Mouse (Mus musculus): ENCODE data around the gene Fibin. TPM values are rescaled to one million over a fixed set of nuclear protein-coding genes. Genes with fewer than 3 reads are reported as not detected.

Fibin gene
- 41.0 and 46.1 TPM in 2 replicates for polyA plus RNA-seq (2014; fragmentation: Nextera tagmentation; extraction: Ambion mirVana)

- H3K27me3 ChIP-seq (ENCODE audit: control insufficient read depth, insufficient read depth, low read length) = no peaks in the 10 kb centered on the region
- ATAC-seq (ENCODE audit: insufficient number of reproducible peaks, insufficient read depth, low FRiP score, low read depth) = peak; percentile 81; the same call in 1 of the 2 replicates
- H3K4me1 ChIP-seq (ENCODE audit: control insufficient read depth, insufficient read depth, low read length) = no peaks in the 10 kb centered on the region
- peak within 1 kb of the TSS; percentile 89 for H3K27ac ChIP-seq (ENCODE audit: low read length)
- H3K9ac ChIP-seq (replicated peaks; ENCODE audit: low read depth, low read length) = peak within 1 kb of the TSS; percentile 40
- peak within 1 kb of the TSS; percentile 52 for H3K4me2 ChIP-seq (replicated peaks; ENCODE audit: low read depth, low read length)
- no peaks in the 10 kb centered on the region for H3K36me3 ChIP-seq (ENCODE audit: control insufficient read depth, insufficient read depth, low read length)
- 3% methylated on average over 33 of the region's 33 CpGs for WGBS
- peak within 1 kb of the TSS; percentile 51 for H3K4me3 ChIP-seq (ENCODE audit: low read depth, low read length)
- no peaks in the 10 kb centered on the region for H3K9me3 ChIP-seq (ENCODE audit: control insufficient read depth, low read depth, low read length)
These were observed at the start of gene Fibin for GRCm38 (mm10) chr2:110362432-110363283. TSS of gene Fibin (minus strand) at chr2:110363183.

GRCm38 (mm10) chr2:110411428-110411827, 48.4 kb upstream of the Fibin start:
- Histone ChIP-seq H3K9ac (replicated peaks; ENCODE audit: low read depth, low read length) (no peak overlapping the region), H3K4me1 (ENCODE audit: control insufficient read depth, insufficient read depth, low read length) (no peaks in the 10 kb centered on the region), H3K4me3 (ENCODE audit: low read depth, low read length) (no peak overlapping the region), H3K27me3 (ENCODE audit: control insufficient read depth, insufficient read depth, low read length) (no peaks in the 10 kb centered on the region), H3K9me3 (ENCODE audit: control insufficient read depth, low read depth, low read length) (no peaks in the 10 kb centered on the region), H3K27ac (ENCODE audit: low read length) (no peak overlapping the region), H3K4me2 (replicated peaks; ENCODE audit: low read depth, low read length) (no peak overlapping the region), H3K36me3 (ENCODE audit: control insufficient read depth, insufficient read depth, low read length) (no peaks in the 10 kb centered on the region)
- 77% methylated on average over 3 of the region's 3 CpGs for WGBS
- peak; percentile 61; the same call in 1 of the 2 replicates for ATAC-seq (ENCODE audit: insufficient number of reproducible peaks, insufficient read depth, low FRiP score, low read depth)

GRCm38 (mm10) chr2:110408757-110409156, 45.8 kb upstream of the Fibin start:
- Histone ChIP-seq H3K4me2 (replicated peaks; ENCODE audit: low read depth, low read length) (no peak overlapping the region), H3K36me3 (ENCODE audit: control insufficient read depth, insufficient read depth, low read length) (no peaks in the 10 kb centered on the region), H3K4me1 (ENCODE audit: control insufficient read depth, insufficient read depth, low read length) (no peaks in the 10 kb centered on the region), H3K27me3 (ENCODE audit: control insufficient read depth, insufficient read depth, low read length) (no peaks in the 10 kb centered on the region), H3K9ac (replicated peaks; ENCODE audit: low read depth, low read length) (no peak overlapping the region), H3K9me3 (ENCODE audit: control insufficient read depth, low read depth, low read length) (no peaks in the 10 kb centered on the region), H3K4me3 (ENCODE audit: low read depth, low read length) (no peak overlapping the region), H3K27ac (ENCODE audit: low read length) (no peak overlapping the region)
- ATAC-seq (ENCODE audit: insufficient number of reproducible peaks, insufficient read depth, low FRiP score, low read depth) = no peak

- Histone ChIP-seq H3K9ac (replicated peaks; ENCODE audit: low read depth, low read length) (no peak overlapping the region), H3K27ac (ENCODE audit: low read length) (peak overlapping the region; percentile 16), H3K4me3 (ENCODE audit: low read depth, low read length) (no peak overlapping the region), H3K27me3 (ENCODE audit: control insufficient read depth, insufficient read depth, low read length) (no peaks in the 10 kb centered on the region), H3K4me1 (ENCODE audit: control insufficient read depth, insufficient read depth, low read length) (no peaks in the 10 kb centered on the region), H3K9me3 (ENCODE audit: control insufficient read depth, low read depth, low read length) (no peaks in the 10 kb centered on the region), H3K4me2 (replicated peaks; ENCODE audit: low read depth, low read length) (no peak overlapping the region), H3K36me3 (ENCODE audit: control insufficient read depth, insufficient read depth, low read length) (no peaks in the 10 kb centered on the region)
- WGBS = 69% methylated on average over 4 of the region's 4 CpGs
- ATAC-seq (ENCODE audit: insufficient number of reproducible peaks, insufficient read depth, low FRiP score, low read depth) = no peak
These were observed 29.8 kb upstream of the Fibin start for GRCm38 (mm10) chr2:110392714-110393336.

GRCm38 (mm10) chr2:110390736-110391409, 27.9 kb upstream of the Fibin start:
- 61% methylated on average over 5 of the region's 5 CpGs for WGBS
- H3K4me3 ChIP-seq (ENCODE audit: low read depth, low read length) = no peak overlapping the region
- no peak overlapping the region for H3K27ac ChIP-seq (ENCODE audit: low read length)
- no peaks in the 10 kb centered on the region for H3K27me3 ChIP-seq (ENCODE audit: control insufficient read depth, insufficient read depth, low read length)
- H3K4me2 ChIP-seq (replicated peaks; ENCODE audit: low read depth, low read length) = no peak overlapping the region
- H3K36me3 ChIP-seq (ENCODE audit: control insufficient read depth, insufficient read depth, low read length) = no peaks in the 10 kb centered on the region
- ATAC-seq (ENCODE audit: insufficient number of reproducible peaks, insufficient read depth, low FRiP score, low read depth) = no peak
- no peaks in the 10 kb centered on the region for H3K9me3 ChIP-seq (ENCODE audit: control insufficient read depth, low read depth, low read length)
- H3K9ac ChIP-seq (replicated peaks; ENCODE audit: low read depth, low read length) = no peak overlapping the region
- H3K4me1 ChIP-seq (ENCODE audit: control insufficient read depth, insufficient read depth, low read length) = no peaks in the 10 kb centered on the region

GRCm38 (mm10) chr2:110379811-110380210, 16.8 kb upstream of the Fibin start:
- Histone ChIP-seq H3K27ac (ENCODE audit: low read length) (no peak overlapping the region), H3K4me3 (ENCODE audit: low read depth, low read length) (no peak overlapping the region), H3K36me3 (ENCODE audit: control insufficient read depth, insufficient read depth, low read length) (no peaks in the 10 kb centered on the region), H3K9me3 (ENCODE audit: control insufficient read depth, low read depth, low read length) (no peaks in the 10 kb centered on the region), H3K4me1 (ENCODE audit: control insufficient read depth, insufficient read depth, low read length) (no peaks in the 10 kb centered on the region), H3K4me2 (replicated peaks; ENCODE audit: low read depth, low read length) (no peak overlapping the region), H3K9ac (replicated peaks; ENCODE audit: low read depth, low read length) (no peak overlapping the region), H3K27me3 (ENCODE audit: control insufficient read depth, insufficient read depth, low read length) (no peaks in the 10 kb centered on the region)
- ATAC-seq (ENCODE audit: insufficient number of reproducible peaks, insufficient read depth, low FRiP score, low read depth) = no peak
- 62% methylated on average over 2 of the region's 2 CpGs for WGBS

GRCm38 (mm10) chr2:110376660-110377059, 13.7 kb upstream of the Fibin start:
- Histone ChIP-seq H3K36me3 (ENCODE audit: control insufficient read depth, insufficient read depth, low read length) (no peaks in the 10 kb centered on the region), H3K9ac (replicated peaks; ENCODE audit: low read depth, low read length) (no peak overlapping the region), H3K9me3 (ENCODE audit: control insufficient read depth, low read depth, low read length) (no peaks in the 10 kb centered on the region), H3K27me3 (ENCODE audit: control insufficient read depth, insufficient read depth, low read length) (no peaks in the 10 kb centered on the region), H3K4me3 (ENCODE audit: low read depth, low read length) (no peak overlapping the region), H3K4me2 (replicated peaks; ENCODE audit: low read depth, low read length) (no peak overlapping the region), H3K27ac (ENCODE audit: low read length) (no peak overlapping the region; the same call in 1 of the 2 replicates), H3K4me1 (ENCODE audit: control insufficient read depth, insufficient read depth, low read length) (peaks cover 4% of the 10 kb centered on the region; the same call in 1 of the 2 replicates)
- no peak for ATAC-seq (ENCODE audit: insufficient number of reproducible peaks, insufficient read depth, low FRiP score, low read depth)
- WGBS = 74% methylated on average over 1 of the region's 1 CpGs

GRCm38 (mm10) chr2:110375475-110375874, 12.5 kb upstream of the Fibin start:
- no peaks in the 10 kb centered on the region for H3K36me3 ChIP-seq (ENCODE audit: control insufficient read depth, insufficient read depth, low read length)
- no peak overlapping the region for H3K4me3 ChIP-seq (ENCODE audit: low read depth, low read length)
- peaks cover 4% of the 10 kb centered on the region; the same call in 1 of the 2 replicates for H3K4me1 ChIP-seq (ENCODE audit: control insufficient read depth, insufficient read depth, low read length)
- H3K9me3 ChIP-seq (ENCODE audit: control insufficient read depth, low read depth, low read length) = no peaks in the 10 kb centered on the region
- H3K27ac ChIP-seq (ENCODE audit: low read length) = no peak overlapping the region; the same call in 1 of the 2 replicates
- H3K4me2 ChIP-seq (replicated peaks; ENCODE audit: low read depth, low read length) = no peak overlapping the region
- 40% methylated on average over 1 of the region's 1 CpGs for WGBS
- peak; percentile 61; the same call in 1 of the 2 replicates for ATAC-seq (ENCODE audit: insufficient number of reproducible peaks, insufficient read depth, low FRiP score, low read depth)
- H3K27me3 ChIP-seq (ENCODE audit: control insufficient read depth, insufficient read depth, low read length) = no peaks in the 10 kb centered on the region
- no peak overlapping the region for H3K9ac ChIP-seq (replicated peaks; ENCODE audit: low read depth, low read length)
